Mouse (Mus musculus): ENCODE data around the gene Acsl4.

Gene Acsl4

DNA sequence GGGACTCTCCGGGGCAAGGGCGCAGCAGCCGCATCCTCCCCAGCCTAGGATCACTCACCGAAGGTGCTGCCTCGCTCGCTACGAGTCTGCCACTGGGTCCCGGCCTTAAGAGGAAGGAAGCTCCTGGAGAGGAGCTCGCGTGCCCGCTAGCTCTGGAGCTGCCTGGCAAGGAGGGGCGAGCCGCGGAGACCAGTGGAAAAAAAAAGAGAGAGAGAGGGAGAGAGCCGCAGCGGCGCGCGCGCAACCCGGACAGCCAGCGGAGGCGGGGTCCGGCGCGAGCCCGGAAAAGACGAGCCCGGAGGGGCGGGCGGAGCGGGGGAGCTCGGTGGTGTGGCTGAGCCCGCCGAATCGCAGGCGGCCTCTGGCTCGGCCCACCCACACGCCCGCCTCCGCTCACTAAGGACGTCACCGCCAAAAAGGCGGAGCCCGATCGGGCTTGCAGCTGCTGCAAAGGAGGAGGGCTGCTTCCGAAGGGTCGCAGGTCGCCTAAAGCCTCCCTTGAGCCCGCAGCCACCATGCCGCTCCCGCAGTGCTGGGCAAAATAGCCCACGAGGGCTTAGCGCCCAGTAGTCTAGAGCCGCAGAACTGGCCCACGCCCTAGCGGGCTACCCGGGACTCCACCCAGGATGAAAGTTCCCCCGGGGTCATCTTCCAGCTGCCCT is at the start of gene Acsl4:
Acsl4 (minus strand) TSS at position 289 of the 662 bp plus-strand sequence.
- DNase-seq (ENCODE audit: low spot score) = peak; percentile 75

DNA sequence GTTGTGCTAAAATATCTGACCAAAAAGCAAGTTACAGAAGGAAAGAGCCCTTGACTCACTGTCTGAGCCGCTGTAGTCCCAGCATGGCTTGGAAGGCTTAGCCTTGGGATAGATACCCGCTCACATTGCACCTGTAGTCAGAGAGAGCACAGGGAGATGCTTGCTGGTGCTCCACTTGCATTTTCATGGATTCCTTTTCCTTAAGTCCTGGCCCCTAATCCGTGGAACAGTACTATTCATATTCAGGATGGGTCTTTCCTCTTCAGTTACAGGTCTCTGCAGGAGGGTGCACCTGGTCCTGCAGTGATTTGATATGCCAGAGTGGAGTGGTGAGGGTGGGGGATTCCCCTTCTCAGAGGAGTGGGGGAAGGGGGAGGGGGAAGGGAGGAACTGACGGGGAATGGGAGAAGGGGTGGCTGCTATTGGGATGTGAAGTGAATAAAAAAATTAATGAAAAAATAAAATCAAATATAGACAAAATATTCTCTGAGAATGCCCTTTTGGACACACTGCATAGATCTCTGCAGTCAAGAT is 47.7 kb upstream of the Acsl4 start:
- DNase-seq (ENCODE audit: low spot score) = no peak

DNA sequence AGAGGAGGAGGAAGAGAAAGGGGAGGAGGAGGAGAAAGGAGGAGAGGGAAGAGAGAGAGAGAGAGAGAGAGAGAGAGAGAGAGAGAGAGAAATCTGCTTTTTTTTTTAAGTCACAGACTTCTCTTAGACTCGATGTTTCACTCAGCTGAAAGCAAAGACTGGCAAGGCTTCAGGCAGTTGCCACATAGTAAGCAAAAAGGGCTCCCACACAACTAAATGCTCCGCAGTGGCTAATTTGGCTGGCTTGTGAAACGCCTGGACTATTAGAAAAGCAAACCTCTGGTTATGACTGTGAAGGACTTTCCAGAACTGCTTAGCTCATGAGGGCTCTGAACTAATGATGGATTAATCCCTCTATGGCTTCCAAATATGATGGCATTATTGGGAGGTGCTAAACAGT is 42.5 kb upstream of the Acsl4 start:
- no peak for DNase-seq (ENCODE audit: low spot score)

DNA sequence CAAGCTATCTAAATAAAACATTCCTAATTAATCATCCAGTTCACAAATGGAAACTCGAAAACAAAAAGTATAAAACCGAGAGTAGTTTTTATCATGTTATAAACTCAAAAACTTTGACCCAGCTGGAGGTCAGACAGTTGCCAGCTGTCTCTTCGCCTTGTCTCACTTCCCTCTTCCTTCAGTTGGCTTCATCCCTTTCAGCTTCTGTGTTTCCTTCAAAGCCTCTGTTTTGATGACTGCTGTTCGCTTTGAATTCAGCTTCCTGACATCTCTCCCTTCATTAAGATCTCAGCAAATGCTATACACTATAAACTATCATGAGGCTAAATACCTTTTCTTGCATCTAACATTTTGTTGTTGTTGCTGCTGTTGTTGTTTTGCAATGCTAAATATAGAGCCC is 36.8 kb upstream of the Acsl4 start:
- no peak for DNase-seq (ENCODE audit: low spot score)

DNA sequence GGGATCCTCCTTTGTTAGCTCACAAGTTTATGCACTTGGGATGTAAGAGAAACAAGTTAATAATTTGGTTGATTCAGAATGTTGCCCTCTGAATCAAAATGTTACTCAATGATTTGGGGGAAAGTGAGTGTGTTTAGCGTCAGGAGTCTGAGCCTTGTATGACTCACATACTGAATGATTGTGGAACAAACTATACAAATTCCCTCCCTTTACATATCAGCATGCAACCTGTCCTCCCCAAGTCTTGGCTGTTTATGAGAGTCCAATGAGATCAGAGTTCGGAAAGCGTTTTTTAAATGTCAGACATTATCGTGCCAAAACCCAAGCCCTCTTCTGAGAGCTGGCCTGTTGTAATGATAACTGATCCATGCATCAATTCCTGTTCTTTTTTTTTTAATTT is 36.3 kb upstream of the Acsl4 start:
- no peak for DNase-seq (ENCODE audit: low spot score)

DNA sequence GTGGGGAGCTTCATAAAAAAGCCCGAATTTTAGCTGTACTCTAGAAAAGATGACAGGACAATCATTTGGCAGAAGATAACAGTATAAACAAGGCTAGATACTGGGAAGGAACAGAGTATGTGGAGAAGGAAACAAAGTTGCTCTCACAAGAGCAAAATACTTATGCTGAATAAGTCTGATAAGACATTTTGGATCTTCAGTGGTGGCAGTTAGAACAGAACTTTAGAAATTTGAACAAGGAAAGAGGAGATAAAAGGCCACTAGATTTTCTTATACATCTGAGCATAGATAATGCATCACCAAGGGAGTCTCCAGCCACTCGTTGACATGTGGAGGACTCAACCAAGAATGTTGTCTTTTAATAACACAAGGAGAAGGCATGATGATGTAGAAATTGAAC is 23.5 kb upstream of the Acsl4 start:
- DNase-seq (ENCODE audit: low spot score) = no peak

DNA sequence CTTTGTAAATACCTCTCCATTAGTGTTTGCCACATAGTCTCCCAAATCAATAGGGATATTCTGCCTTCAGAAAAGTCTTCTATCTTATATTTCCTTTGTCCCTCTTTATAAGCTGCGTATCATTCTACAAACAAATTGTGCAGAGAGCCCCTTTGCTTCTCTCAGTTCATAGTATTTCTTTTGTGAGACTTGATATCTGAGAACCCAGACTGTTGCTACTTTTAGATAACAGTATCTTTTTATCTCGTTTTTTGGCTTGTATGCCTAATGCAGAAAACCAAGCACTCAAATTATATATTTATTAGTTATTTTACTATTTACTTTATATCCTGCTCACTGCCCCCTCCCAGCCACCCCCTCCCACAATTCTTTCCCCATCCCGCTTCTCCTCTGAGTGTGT is 19.7 kb upstream of the Acsl4 start:
- DNase-seq (ENCODE audit: low spot score) = no peak

DNA sequence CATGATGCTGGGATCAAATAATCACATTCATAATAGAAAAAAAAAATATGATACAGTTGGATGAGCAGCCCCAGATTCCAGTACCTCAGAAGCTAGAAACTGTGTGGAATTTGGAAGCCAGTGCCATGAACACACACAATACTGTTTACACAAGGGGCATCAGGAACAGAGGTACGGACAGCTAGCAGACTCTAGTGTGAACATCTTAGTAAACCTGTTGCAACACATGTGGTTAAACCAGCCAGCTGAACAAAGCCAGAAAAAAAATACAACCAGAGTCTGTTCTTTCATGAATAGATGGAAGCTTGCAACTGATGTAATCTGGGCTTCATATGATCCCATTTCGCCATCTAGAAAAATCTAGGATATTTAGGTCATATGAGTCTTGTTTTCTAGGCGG is 19.0 kb upstream of the Acsl4 start:
- no peak for DNase-seq (ENCODE audit: low spot score)

DNA sequence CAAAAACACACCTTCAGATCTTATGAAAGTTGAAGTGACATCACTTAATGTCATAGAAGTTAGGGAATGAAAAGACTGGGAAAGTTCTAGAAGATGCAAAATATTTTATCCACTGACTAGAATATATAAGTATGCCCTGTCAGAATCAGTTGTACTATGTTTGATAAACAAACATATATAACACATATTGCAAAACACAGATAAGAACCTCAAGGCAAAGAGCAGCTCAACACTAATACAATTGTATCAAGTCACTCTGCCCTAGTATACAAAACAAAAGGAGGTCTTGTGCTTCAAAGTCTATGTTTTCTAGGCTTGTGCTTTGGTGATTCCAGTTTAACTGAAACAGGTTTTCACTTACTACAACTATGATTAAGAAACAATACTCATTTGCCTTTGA is 12.8 kb upstream of the Acsl4 start:
- DNase-seq (ENCODE audit: low spot score) = no peak

DNA sequence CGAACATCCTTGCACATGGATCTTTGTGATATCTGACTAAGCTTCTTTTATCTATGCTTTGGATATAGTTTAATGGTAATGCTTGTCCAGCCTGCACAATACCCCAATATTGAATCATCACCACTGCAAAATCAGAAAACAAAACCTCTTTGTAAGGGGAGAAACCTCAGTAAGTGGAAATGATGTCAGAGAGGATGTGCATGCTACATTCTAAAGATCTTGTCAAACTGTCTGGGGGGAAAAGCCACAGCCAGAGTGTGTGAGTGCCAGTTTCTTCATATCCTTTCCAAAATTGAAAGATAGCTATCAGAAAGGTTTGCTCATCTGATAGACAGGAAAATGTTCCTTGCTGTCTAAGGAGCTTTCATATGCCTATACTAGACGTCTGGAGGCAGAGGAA is 8.3 kb upstream of the Acsl4 start:
- DNase-seq (ENCODE audit: low spot score) = no peak

DNA sequence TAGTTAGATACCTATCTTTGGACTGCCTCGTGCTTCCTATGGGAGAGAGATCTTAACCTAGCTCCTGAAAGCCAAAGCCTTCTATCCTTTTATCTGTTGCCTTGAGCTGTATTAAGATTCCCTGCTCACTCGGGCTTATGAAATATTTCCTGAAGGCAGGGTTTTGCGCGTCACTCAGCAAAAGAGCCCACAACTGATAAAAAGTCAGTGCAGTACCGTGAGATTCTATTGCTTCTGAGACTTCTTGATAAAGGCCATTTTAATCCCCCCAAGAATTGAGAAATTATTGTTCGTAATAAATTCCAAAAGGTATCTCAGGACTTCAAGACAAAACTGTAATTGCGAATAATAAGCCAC is 552 bp upstream of the Acsl4 start:
- no peak for DNase-seq (ENCODE audit: low spot score)

DNA sequence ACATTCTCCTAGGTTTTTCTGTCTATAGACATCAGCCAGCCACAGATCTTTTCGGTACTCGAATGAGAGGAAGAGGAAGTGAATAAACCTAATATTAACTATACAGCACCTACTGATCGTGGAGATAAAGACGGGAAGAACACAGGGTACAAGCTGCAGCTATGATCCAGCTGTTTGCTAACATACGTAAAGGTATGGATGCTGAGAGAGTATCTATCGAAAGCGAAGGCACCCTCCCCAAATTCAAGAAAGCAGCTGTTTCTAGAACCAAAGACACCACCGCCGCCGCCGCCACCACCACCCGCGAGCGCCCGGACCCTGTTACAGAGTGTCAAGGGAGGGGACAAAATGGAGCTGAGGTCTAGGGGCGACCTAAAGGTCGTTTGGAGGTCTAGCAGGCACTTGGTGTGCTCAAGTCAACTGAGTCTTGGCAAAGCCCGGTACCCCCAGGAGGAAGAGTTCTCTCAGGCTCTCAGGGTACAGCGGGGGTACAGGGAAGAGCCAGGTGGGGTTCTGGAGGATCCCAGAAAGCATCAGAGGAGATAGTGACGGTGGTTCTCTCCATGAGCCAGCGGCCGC is 665 bp downstream of the Acsl4 start:
- DNase-seq (ENCODE audit: low spot score) = peak; percentile 9

DNA sequence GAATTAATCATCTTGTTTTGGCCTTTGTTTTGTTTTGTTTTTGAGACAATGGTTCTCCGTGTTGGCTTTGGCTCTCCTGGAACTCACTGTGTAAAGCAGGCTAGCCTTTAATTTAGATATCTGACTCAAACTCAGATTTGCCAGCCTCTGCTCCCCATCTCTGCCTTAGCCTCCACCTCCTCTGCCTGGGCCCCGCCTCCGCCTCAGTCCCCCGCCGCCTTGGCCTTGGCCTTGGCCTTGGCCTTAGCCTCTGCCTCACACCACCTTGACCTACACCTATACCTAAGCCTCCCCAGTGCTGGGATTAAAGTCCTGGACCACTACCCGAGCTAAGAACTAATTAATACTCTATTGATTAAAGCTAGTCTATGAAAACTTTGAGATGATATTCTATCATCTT is 2.2 kb downstream of the Acsl4 start:
- no peak for DNase-seq (ENCODE audit: low spot score)

DNA sequence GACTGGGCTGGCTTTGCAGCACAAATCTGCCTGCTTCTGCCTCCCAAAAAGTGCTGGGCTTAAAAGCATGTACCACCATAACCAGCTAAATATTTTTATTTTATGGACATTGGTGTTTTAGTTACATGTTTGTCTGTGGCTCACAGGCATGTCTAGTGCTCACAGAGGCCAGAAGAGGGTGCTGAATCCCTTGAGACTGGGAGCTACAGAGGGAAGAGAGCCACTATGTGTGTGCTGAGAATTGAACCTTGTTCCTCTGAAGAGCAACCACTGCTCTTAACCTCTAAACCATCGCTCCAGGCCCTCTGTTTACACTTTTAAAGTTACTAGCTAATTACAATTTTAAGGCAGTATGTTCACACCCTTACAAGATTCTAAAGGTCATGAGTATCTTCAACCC is 2.7 kb downstream of the Acsl4 start:
- DNase-seq (ENCODE audit: low spot score) = no peak

DNA sequence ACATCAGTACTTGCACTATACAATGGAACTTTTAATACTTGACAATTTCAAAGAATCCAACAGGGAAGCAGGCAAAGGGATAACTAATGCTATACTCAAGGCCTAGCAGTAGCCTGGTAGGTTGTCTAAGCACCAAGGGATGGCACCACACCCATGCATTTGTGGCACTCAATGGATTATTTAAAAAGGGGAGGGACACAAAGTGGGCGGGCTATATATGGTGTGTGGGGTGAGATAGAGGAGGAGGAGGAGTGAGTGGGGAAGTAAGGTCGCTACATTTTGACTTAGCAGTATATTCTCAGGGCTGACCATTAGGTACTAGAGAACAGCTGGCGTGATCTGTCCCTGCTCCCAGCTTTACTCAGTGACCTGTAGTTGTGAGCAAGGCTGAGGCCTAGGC is 5.4 kb downstream of the Acsl4 start:
- DNase-seq (ENCODE audit: low spot score) = no peak

DNA sequence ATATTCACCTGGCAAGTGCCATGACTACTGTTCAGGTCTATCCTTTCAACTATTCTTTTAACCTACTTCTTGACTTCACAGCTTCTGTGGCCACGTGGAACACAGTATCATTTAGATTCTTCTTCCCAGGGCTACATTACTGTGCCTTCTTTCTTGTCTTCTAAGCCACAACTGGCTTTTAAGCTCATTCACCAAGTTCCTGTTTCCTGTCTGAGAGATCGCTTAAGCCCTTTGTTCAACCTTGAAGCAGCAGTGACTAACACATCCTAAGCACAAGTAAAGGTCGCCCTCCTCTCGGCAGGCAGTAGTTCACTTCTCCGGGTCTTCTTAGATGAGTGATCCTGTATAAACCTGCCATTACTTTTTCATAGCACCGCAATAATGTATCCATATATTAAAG is 10.4 kb downstream of the Acsl4 start:
- DNase-seq (ENCODE audit: low spot score) = no peak

DNA sequence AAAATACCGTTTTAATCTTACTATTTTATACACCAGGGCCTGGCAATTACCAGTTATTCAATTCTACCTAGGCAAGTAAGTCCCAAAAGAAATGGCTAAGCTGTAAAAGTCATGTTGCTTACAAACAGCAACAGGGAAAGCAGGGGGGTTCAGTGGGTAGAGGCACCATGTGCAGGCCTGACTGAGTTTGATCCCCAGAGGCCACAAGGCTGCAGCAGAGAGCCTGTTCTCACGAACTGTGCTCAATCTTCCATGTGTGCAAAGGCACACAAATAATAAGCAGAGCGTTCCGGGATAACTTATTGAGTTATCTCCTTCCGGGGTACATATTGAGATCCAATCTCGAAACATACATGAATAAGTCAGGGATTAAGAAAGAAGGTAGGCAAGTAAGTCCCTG is 12.3 kb downstream of the Acsl4 start:
- no peak for DNase-seq (ENCODE audit: low spot score)

DNA sequence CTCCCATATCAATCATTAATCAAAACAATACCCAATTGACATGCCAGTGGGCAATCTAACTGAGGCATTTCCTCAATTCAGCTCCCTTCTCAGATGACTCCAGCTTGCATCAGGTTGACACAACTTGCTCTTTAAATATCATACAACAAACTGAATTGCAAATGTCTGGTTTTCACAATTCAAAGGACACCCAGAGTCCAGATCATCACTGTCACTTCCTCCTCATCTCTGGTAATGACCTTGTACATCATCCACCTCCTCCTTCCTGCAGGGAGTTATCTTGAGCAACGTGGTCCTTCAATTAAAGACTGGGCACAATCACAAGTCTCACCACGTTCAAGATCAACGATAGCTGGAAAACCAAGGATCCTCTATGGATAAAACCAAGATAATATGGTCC is 13.0 kb downstream of the Acsl4 start:
- no peak for DNase-seq (ENCODE audit: low spot score)

DNA sequence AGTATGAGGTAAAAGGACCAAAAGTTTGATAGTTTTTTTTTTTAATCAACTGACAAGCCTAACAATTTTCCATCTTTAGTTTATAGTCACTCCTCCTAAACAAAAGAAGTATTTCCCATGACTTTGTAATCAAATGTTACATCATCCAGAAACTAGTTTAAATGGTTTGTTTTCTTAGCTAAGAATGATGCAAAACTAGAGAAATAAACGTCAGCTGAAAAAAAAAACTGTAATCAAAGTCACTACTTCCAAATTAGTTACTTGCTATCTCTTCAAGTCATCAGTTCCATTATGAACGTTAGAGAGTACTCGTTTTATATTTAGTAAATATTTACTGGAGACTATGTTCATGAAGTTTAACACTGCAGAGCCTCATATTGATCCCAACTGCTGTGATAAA is 13.6 kb downstream of the Acsl4 start:
- DNase-seq (ENCODE audit: low spot score) = no peak

DNA sequence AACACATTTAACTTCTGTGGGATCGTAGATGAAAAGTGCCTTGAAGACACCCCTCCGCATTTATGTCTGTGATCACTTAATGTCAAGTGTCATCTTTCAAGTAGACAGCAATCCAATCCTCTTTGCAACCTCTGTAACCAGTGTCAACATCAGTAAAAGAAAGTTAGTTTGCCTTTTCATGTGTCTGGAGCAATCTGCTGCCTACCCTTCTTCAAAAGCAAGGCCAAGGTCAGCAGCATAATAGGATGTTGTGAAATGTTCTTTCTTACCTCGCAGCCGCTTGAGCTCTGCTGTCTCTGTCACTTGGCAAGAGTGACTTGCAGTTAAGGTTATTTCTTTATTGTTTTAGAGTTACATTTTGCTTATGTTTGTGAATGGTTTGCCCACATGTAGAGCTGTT is 14.8 kb downstream of the Acsl4 start:
- no peak for DNase-seq (ENCODE audit: low spot score)

DNA sequence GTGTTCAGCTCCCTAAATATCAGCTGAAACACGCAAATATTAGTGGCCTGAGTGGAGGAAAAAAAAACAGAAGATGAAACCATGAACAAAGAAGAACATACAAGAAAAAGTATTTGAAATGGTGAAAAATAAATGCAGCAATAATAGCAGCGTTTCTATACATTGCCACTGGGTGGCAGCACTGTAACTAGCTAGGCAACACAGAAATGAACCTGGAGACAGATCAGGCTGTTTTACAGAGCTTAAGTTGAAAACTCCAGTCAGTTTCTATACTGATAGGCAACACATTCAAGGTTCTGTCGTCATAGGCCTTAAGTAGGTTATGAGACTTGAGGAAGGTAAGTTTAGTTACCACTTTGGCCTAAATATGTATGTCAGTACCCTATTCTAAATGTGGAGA is 17.9 kb downstream of the Acsl4 start:
- DNase-seq (ENCODE audit: low spot score) = peak; percentile 22

DNA sequence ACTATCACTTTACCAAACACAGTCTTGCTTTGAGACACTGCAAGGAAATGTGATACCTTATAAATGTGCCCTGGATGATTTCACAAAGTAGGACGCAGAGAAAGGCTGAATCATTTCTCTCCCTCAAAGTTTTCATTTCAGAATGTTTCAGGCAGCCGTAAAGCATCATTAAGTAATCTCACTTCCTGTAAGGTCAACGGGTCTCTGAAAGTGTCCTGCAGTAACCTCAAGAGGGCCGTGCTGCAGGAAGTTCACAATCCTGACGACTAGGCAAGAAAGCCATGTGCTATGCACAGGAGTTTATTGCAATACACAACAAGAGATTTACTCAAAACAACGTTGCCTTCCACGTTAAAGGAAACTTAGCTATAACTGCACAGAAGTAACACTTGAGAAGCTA is 20.4 kb downstream of the Acsl4 start:
- DNase-seq (ENCODE audit: low spot score) = no peak

DNA sequence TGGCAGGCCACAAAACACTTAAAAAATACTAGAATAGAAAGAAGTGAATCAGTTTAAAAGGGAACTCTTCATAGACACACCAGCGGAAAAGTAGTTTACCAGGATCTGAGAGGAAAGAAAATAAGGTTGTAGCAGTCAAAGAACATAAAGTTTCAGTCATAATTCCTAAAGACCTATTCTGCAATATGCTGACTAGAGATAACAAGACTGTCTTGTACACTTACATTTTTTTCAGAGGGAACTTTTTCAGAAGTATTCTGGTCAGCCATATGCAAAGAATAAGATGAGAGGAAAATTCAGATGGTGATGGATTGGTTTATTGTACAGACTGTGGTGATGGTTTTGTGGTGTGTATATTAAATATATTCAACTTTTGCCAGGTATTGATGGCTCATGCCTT is 26.5 kb downstream of the Acsl4 start:
- DNase-seq (ENCODE audit: low spot score) = no peak

DNA sequence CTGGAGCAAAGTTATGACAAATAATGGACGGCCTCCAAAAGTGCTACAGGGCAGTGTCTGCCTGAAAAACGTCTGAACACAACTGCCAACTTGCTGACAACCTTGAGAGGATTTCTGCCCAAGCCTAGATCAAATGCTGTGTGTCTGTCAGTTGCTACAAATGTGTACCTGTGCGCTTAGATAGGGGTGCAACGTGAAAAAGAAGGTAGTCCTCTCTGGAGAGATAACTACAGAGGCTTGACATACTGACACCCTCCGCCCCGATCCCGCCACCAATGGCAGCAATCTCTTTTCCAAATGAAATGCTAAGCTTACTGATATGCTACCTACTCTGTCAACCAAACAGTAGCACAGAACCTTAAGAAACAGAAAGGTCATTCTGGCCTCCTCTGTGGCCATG is 31.3 kb downstream of the Acsl4 start:
- no peak for DNase-seq (ENCODE audit: low spot score)

All from urinary bladder, postnatal 25 days (tissue).